Comparison of ENCODE assay signal across 20 mouse cellular contexts in genomic region chr1:190930181-190930580, GRCm38 (mm10). TPM values are rescaled to one million over a fixed set of nuclear protein-coding genes. Genes with fewer than 3 reads are reported as not detected.
A peak's percentile ranks its signal among the peaks of the same experiment; 100 is the strongest.
DNase-seq lines count a peak whose midpoint lies in the region; ATAC-seq and TF ChIP-seq lines count a peak whose summit lies in the region.
"Had no signal": no experiment of that assay in that cellular context is flagged by ENCODE, and none has a peak within 500 bp of the region (broad histone marks: within the 10 kb centered on the region; RNA-seq: fewer than 3 reads in every experiment).

No protein-coding gene starts in this region.

- H3K9me3 ChIP-seq in heart, embryonic 12.5 days (replicated peaks), result no peaks in the 10 kb centered on the region
- H3K9me3 ChIP-seq in heart, embryonic 10.5 days, result no peaks in the 10 kb centered on the region
- no peaks in the 10 kb centered on the region for H3K9me3 ChIP-seq in megakaryocyte, embryonic 14.5 days
- no peaks in the 10 kb centered on the region for H3K9me3 ChIP-seq in intestine, embryonic 15.5 days
- H3K9me3 ChIP-seq: forebrain, embryonic 12.5 days; hindbrain, embryonic 15.5 days; limb, embryonic 15.5 days; neural tube, embryonic 15.5 days had no signal

- H3K4me3 ChIP-seq in heart, embryonic 12.5 days, result no peak overlapping the region
- no peak overlapping the region for H3K4me3 ChIP-seq in heart, embryonic 10.5 days
- H3K4me3 ChIP-seq in megakaryocyte, embryonic 14.5 days (replicated peaks), result peak overlapping the region; percentile 30
- H3K4me3 ChIP-seq in intestine, embryonic 15.5 days (replicated peaks), result 0 out of 2 replicates have a peak overlapping the region, but pooled peaks have one; percentile 3
- peak overlapping the region; percentile 59 for H3K4me3 ChIP-seq in small intestine, adult 2 months (ENCODE audit: low read depth, low read length)

- no peak for ATAC-seq in heart, embryonic 12.5 days (ENCODE audit: insufficient number of reproducible peaks, low FRiP score)
- ATAC-seq in megakaryocyte, adult 5-6 weeks (ENCODE audit: poor library complexity, severe bottlenecking), result no peak
- ATAC-seq in intestine, embryonic 15.5 days, result no peak
- no peak for ATAC-seq in megakaryocyte progenitor cell, adult 5-6 weeks (replicated peaks; ENCODE audit: poor library complexity)
- ATAC-seq: activated CD4-positive, CD25-positive, alpha-beta regulatory T cell, adult 4 months; Patski had no signal

- peaks cover 21% of the 10 kb centered on the region for H3K36me3 ChIP-seq in heart, embryonic 12.5 days
- H3K36me3 ChIP-seq in heart, embryonic 10.5 days, result peaks cover 22% of the 10 kb centered on the region
- H3K36me3 ChIP-seq in megakaryocyte, embryonic 14.5 days (replicated peaks; ENCODE audit: low read length), result peaks cover 36% of the 10 kb centered on the region
- peaks cover 14% of the 10 kb centered on the region for H3K36me3 ChIP-seq in intestine, embryonic 15.5 days
- H3K36me3 ChIP-seq in small intestine, adult 2 months (ENCODE audit: control insufficient read depth, insufficient read depth, low read length), result peaks cover 17% of the 10 kb centered on the region

- no peaks in the 10 kb centered on the region for H3K27me3 ChIP-seq in heart, embryonic 12.5 days (replicated peaks)
- no peaks in the 10 kb centered on the region for H3K27me3 ChIP-seq in heart, embryonic 10.5 days (ENCODE audit: insufficient read depth, poor library complexity, severe bottlenecking)
- H3K27me3 ChIP-seq in megakaryocyte, embryonic 14.5 days (replicated peaks), result no peaks in the 10 kb centered on the region
- H3K27me3 ChIP-seq in intestine, embryonic 15.5 days (replicated peaks), result no peaks in the 10 kb centered on the region
- no peaks in the 10 kb centered on the region for H3K27me3 ChIP-seq in small intestine, adult 2 months (ENCODE audit: control insufficient read depth, insufficient read depth, low read length)
- H3K27me3 ChIP-seq: forebrain, embryonic 12.5 days; hindbrain, embryonic 15.5 days; limb, embryonic 15.5 days; neural tube, embryonic 15.5 days; Patski had no signal

- 85% methylated on average over 6 of the region's 6 CpGs for WGBS in heart, embryonic 12.5 days
- 80% methylated on average over 6 of the region's 6 CpGs for WGBS in heart, embryonic 10.5 days
- WGBS in intestine, embryonic 15.5 days, result 40% methylated on average over 6 of the region's 6 CpGs
- 28% methylated on average over 6 of the region's 6 CpGs for WGBS in small intestine, adult 2 months

- no peak overlapping the region for H3K27ac ChIP-seq in heart, embryonic 12.5 days (ENCODE audit: poor library complexity, severe bottlenecking)
- no peak overlapping the region for H3K27ac ChIP-seq in heart, embryonic 10.5 days
- H3K27ac ChIP-seq in intestine, embryonic 15.5 days, result peak overlapping the region; percentile 64
- peak overlapping the region; percentile 91 for H3K27ac ChIP-seq in small intestine, adult 2 months (ENCODE audit: insufficient read depth, low read depth, low read length)
- H3K27ac ChIP-seq: forebrain, embryonic 12.5 days; hindbrain, embryonic 15.5 days had no signal

- no peak for TF ChIP-seq POLR2A in small intestine, adult 2 months (IDR thresholded peaks at IDR 0.05; ENCODE audit: low read depth, low read length)

- no peak for TF ChIP-seq CTCF in small intestine, adult 2 months (IDR thresholded peaks at IDR 0.05; ENCODE audit: extremely low read depth, insufficient read length, insufficient replicate concordance, low read depth, low read length)

- no peak overlapping the region for H3K9ac ChIP-seq in heart, embryonic 12.5 days
- no peak overlapping the region; the same call in 1 of the 2 replicates for H3K9ac ChIP-seq in intestine, embryonic 15.5 days
- H3K9ac ChIP-seq: limb, embryonic 15.5 days had no signal

- H3K4me1 ChIP-seq in heart, embryonic 12.5 days (replicated peaks), result peaks cover 14% of the 10 kb centered on the region
- peaks cover 11% of the 10 kb centered on the region; the same call in 1 of the 2 replicates for H3K4me1 ChIP-seq in heart, embryonic 10.5 days
- peaks cover 48% of the 10 kb centered on the region for H3K4me1 ChIP-seq in megakaryocyte, embryonic 14.5 days
- peaks cover 5% of the 10 kb centered on the region for H3K4me1 ChIP-seq in intestine, embryonic 15.5 days (replicated peaks)
- peaks cover 7% of the 10 kb centered on the region; the same call in 1 of the 2 replicates for H3K4me1 ChIP-seq in small intestine, adult 2 months (ENCODE audit: control insufficient read depth, insufficient read depth, insufficient read length, low read length)

- H3K4me2 ChIP-seq in heart, embryonic 12.5 days, result 0 out of 2 replicates have a peak overlapping the region, but pooled peaks have one; percentile 16
- peak overlapping the region; percentile 45 for H3K4me2 ChIP-seq in intestine, embryonic 15.5 days (replicated peaks)

- DNase-seq in heart, embryonic 10.5 days (ENCODE audit: low spot score), result no peak
- DNase-seq in MN1 (ENCODE audit: low spot score), result no peak
- DNase-seq: adrenal gland, postnatal 25 days; cerebellum, adult 2 months; heart, postnatal 36 days; kidney, adult 8-10 months; kidney, postnatal 25 days had no signal

RNA-seq across cellular contexts. Expression of gene Angel2, which starts 5.3 kb away (rescaled TPM):
- polyA plus RNA-seq in heart, embryonic 12.5 days (2016; fragmentation: Nextera tagmentation; extraction: Ambion mirVana), result 38.2 and 38.3 TPM in 2 replicates
- polyA plus RNA-seq in heart, embryonic 10.5 days (2016; fragmentation: Nextera tagmentation; extraction: Ambion mirVana), result 33.4 and 38.8 TPM in 2 replicates
- 1.6 and 1.7 TPM in 2 replicates for polyA plus RNA-seq in megakaryocyte, embryonic 14.5 days (2012; ENCODE audit: insufficient read depth, low replicate concordance)
- 24.1 and 31.6 TPM in 2 replicates for total RNA-seq in megakaryocyte, adult 5-6 weeks (2015)
- 28.3 and 31.6 TPM in 2 replicates for total RNA-seq in megakaryocyte, adult 5-6 weeks (2017)
- 36.2 and 40.2 TPM in 2 replicates for polyA plus RNA-seq in intestine, embryonic 15.5 days (2015; fragmentation: Nextera tagmentation; extraction: Ambion mirVana)
- 6.7 and 19.6 TPM in 2 replicates for polyA plus RNA-seq in small intestine, adult 2 months (2012; rRNA removed)
- total RNA-seq in megakaryocyte progenitor cell, adult 5-6 weeks (2015), result 23.4 and 25.3 TPM in 2 replicates
- 22.9 and 35.8 TPM in 2 replicates for total RNA-seq in megakaryocyte progenitor cell, adult 5-6 weeks (2017)

RNA-seq across cellular contexts. Expression of gene Rps6kc1, which starts 18.6 kb away (rescaled TPM):
- 11.9 and 13.1 TPM in 2 replicates for polyA plus RNA-seq in heart, embryonic 12.5 days (2016; fragmentation: Nextera tagmentation; extraction: Ambion mirVana)
- polyA plus RNA-seq in heart, embryonic 10.5 days (2016; fragmentation: Nextera tagmentation; extraction: Ambion mirVana), result 13.2 and 15.3 TPM in 2 replicates
- 2.8 and 5.9 TPM in 2 replicates for polyA plus RNA-seq in megakaryocyte, embryonic 14.5 days (2012; ENCODE audit: insufficient read depth, low replicate concordance)
- 6.8 and 7.1 TPM in 2 replicates for total RNA-seq in megakaryocyte, adult 5-6 weeks (2015)
- total RNA-seq in megakaryocyte, adult 5-6 weeks (2017), result 10.0 and 15.6 TPM in 2 replicates
- 12.1 TPM in 2 replicates for polyA plus RNA-seq in intestine, embryonic 15.5 days (2015; fragmentation: Nextera tagmentation; extraction: Ambion mirVana)
- 2.2 and 7.1 TPM in 2 replicates for polyA plus RNA-seq in small intestine, adult 2 months (2012; rRNA removed)
- 6.9 and 7.2 TPM in 2 replicates for total RNA-seq in megakaryocyte progenitor cell, adult 5-6 weeks (2015)
- total RNA-seq in megakaryocyte progenitor cell, adult 5-6 weeks (2017), result 8.7 and 10.4 TPM in 2 replicates

RNA-seq across cellular contexts. Expression of gene Vash2, which starts 48.9 kb away (rescaled TPM):
- polyA plus RNA-seq in heart, embryonic 12.5 days (2016; fragmentation: Nextera tagmentation; extraction: Ambion mirVana), result 68.6 and 74.0 TPM in 2 replicates
- 56.7 and 78.7 TPM in 2 replicates for polyA plus RNA-seq in heart, embryonic 10.5 days (2016; fragmentation: Nextera tagmentation; extraction: Ambion mirVana)
- 0.07 and 3.4 TPM in 2 replicates for polyA plus RNA-seq in megakaryocyte, embryonic 14.5 days (2012; ENCODE audit: insufficient read depth, low replicate concordance)
- total RNA-seq in megakaryocyte, adult 5-6 weeks (2015), result not detected in 2 replicates
- total RNA-seq in megakaryocyte, adult 5-6 weeks (2017), result 0.07 TPM in 1 of 2 replicates, not detected in the other
- 15.6 and 19.1 TPM in 2 replicates for polyA plus RNA-seq in intestine, embryonic 15.5 days (2015; fragmentation: Nextera tagmentation; extraction: Ambion mirVana)
- 0.76 and 0.79 TPM in 2 replicates for polyA plus RNA-seq in small intestine, adult 2 months (2012; rRNA removed)
- total RNA-seq in megakaryocyte progenitor cell, adult 5-6 weeks (2015), result 0.05 and 0.07 TPM in 2 replicates
- total RNA-seq in megakaryocyte progenitor cell, adult 5-6 weeks (2017), result 0.07 and 0.08 TPM in 2 replicates
- total RNA-seq: monocyte, adult 5-6 weeks had no signal

Comparison
In these comparisons a context has a peak if more than half of its experiments do, and no peak if none do; other contexts are left out.
1. H3K27ac ChIP-seq: peak in intestine, embryonic 15.5 days (single experiment) and small intestine, adult 2 months (single experiment); none in heart, embryonic 12.5 days (single experiment) and heart, embryonic 10.5 days (single experiment).
2. H3K4me3 ChIP-seq: peak in megakaryocyte, embryonic 14.5 days (single experiment), intestine, embryonic 15.5 days (single experiment) and small intestine, adult 2 months (single experiment); none in heart, embryonic 12.5 days (single experiment) and heart, embryonic 10.5 days (single experiment).